Mouse (Mus musculus) brain, adult 2 months (tissue): Measurements from ENCODE around the gene B4galt7.
"Not testable (repeated sequence)": the region's sequence is repeated elsewhere in the genome, so short reads cannot be mapped to it uniquely, and the experiment has no call there.

Experiments
- DNase-seq: peaks from one replicate; pipeline ENCODE4 v3.0.0; 2011; ENCODE audit warnings: low read depth, low spot score

Gene B4galt7

DNA sequence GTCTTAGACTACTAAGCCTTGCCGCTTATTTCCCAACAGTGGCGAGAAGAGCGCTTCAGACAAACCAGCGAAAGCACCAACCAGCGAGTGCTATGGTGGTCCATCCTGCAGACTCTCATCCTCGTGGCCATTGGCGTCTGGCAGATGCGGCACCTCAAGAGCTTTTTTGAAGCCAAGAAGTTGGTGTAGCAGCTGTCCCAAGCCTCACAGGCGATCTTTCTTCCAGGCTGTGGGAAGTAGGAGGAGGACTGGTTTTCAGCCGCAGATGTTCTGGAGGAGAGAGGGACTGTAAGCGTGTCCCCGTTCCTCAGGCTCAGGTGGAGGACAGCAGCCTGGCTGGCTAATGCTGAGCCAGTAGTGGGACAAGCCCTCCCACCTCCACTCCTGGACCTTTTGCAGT, 2.9 kb upstream of the B4galt7 start:
- DNase-seq = peak; percentile 68

DNA sequence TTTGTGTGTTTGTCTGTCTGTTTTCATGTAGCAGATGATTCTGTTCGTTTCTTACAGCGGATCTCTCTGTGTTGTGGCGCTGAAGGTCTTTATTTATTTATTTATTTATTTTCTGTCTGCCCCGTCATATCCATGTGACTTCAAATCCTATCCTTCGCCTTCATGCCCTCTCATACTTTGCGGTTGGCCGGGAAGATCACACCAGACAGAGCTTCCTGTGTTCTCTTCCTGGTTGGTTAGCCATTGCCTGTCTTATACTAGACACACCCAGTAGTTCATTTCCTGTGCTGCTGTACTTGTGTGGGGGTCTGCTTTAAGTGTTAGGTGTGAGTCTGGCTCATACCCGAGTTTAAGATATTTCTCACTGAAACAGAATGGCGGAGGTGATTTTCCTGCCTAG, 961 bp downstream of the B4galt7 start:
- peak; percentile 34 for DNase-seq

DNA sequence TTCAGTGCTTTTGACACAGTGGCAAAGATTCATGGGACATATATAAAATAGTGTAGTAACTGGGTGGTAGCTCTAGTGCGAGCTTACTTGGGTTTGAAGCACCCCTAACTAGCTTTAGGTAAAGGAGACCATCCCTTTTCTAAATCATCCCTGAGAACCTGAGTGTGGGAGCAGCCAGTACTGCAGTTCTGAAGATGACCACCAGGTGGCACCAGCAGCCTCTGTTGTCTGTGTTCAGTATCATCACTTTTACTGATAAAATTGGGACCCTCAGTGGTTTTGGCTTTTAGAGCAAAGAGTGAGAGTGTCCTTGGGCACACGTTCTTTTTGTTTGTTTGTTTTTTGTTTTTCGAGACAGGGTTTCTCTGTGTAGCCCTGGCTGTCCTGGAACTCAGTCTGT, 1.9 kb downstream of the B4galt7 start:
- peak; percentile 79 for DNase-seq

DNA sequence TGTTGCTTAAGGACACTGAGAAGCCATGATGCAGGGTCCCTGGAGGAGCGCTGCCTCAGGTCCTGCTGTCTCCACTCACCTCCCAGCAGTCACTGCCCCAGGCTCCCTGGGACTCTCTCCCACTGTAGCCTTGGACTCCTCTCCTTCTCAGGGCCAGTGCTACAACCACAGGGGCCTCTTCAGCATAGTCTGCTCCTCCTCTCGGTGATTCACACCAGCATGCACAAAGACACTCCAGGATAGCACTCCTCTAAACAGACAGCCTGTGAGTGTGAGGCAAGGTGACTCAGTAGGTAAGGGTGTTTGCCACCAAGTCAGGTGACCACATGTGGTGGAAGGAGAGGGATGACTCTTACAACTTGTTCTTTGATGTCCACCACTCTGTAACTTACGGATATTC, 4.9 kb downstream of the B4galt7 start:
- no peak for DNase-seq

DNA sequence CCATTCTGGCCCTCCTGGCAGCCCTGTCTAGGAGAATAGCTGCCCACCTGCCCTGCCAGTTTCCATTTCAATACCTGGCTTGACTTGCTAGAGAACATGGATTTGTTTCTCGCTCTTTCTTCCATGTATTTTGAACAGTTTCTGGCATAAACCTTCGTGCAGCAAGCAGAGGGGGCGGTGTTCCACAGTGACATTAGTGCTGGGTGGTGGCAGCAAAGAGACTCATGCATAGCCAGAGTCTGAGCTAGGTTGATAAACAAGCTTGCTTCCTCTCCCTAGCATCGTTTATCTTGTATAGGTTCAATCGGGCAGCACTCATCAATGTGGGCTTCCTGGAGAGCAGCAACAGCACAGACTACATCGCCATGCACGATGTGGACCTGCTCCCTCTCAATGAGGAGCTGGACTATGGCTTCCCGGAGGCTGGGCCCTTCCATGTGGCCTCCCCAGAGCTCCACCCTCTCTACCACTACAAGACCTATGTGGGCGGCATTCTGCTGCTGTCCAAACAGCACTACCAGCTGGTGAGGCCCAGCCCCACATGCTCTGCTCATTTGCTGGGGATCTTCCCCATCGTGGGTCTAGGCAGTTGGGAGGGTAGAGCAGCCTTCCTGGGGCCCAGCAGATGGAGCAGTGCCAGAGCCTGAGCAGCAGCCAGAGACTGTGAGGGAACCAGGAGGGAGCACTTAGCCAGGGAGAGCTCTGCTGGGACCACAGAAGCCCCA, 7.4 kb downstream of the B4galt7 start:
- peak; percentile 66 for DNase-seq

DNA sequence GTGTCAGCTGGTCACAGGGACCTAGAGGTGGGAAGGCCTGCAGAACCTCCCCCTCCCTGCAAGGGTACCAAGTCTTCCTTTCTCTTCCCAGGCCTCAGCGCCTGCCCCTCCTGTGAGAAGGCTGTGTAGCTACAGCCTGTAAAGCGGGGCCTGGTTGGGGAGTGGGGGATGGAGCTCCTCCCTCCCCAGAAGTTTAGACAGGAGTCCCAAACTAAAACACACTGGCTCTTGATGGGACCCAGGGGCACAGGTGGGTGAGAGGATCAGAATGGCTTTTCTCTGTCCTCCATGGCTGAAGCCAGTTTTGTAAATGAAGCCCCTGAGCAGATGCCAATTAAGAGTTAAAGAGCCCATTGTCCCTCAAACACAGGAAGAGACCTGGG, 7.9 kb downstream of the B4galt7 start:
- DNase-seq = no peak

DNA sequence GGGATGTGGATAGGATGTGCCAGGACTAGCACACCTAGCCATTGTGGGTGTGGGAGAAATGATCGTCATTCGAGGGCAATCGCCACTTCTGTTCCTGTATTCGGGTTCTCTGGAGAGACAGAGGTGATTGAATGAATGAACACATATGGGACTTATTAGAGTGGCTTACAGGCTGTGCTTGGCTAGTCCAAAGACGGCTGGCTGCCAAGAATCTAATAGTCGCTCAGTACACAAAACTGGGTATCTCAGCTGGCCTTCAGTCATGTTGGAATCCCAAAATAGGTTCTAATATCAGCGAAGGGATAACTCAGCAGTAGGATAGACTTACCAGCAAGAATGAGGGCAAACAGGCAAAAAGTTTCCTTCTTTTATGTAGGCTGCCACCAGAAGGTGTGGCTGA, 12.3 kb downstream of the B4galt7 start:
- no peak for DNase-seq

DNA sequence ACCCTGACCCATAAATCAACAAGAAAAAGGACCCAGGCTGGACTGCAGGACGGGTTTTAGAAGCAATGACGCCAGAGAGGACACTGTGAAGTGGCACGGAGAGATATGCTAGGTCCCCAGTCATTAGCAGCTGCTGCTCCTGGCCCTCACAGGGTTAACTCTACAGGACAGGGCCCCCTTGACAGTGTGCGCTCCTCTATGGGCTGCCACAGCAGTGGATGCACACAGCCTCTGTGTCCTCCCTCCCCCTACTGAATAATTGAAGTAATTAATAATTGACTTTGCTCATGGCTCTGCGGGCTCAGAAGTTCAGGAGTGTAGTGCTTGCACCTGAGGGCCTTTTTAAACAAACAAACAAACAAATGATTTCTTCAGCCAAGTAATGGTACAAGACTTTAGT, 13.8 kb downstream of the B4galt7 start:
- DNase-seq = no peak

DNA sequence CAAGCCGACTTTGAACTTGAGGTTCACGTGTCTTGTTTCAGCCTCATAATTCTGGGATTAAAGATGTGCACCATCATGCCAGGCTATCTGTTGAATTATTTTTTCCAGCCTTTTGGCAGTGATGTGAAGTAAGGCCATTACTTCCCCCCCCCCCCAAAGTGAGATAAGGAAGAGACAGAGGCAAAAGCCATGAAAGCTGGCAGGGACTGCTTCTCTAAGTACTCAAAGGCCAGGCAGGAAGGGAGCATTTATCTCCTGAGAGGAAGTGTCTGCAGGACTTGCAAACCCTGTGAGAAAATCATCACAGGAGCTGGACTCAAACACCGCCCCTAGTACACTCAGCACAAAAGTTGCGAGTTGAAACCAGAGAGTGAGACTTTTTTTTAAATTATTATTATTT, 19.6 kb downstream of the B4galt7 start:
- no peak for DNase-seq

DNA sequence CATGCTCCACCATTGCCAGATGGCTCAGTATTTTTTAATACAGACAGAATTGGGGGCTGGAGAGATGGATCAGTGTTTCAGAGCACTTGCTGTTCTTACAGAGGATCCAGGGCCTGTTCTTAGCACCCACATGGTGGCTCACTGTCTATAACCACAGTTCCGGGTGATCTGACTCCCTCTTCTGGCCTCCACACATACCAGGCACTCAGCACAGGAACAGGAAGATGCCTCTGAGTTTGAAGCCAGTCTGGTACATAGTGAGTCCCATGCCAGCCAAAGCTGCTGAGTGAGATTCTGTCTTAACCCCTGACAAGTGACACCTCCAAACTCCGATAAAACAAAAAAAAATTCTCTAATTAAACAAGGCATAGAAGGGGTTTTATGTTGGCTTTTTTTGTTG, 20.6 kb downstream of the B4galt7 start:
- no peak for DNase-seq

DNA sequence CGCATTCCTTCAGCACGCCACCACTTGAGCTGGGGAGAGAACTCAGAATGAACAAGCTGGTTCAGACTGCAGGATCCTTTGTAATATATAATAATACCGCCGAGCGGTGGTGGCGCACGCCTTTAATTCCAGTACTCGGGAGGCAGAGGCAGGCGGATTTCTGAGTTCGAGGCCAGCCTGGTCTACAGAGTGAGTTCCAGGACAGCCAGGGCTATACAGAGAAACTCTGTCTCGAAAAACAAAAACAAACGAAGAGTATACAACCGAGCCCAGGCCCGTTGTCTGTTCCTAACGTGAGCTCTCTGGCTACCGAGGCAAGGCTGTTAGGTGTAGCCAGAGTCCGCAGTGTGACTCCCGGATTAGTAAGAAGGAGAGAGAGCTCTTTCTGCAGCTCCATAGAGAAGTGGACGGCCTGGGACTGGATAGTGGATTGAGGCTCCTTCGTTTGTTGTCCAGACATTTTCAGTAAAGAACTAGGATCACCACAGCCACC, 22.5 kb downstream of the B4galt7 start:
- DNase-seq = not testable (repeated sequence)

DNA sequence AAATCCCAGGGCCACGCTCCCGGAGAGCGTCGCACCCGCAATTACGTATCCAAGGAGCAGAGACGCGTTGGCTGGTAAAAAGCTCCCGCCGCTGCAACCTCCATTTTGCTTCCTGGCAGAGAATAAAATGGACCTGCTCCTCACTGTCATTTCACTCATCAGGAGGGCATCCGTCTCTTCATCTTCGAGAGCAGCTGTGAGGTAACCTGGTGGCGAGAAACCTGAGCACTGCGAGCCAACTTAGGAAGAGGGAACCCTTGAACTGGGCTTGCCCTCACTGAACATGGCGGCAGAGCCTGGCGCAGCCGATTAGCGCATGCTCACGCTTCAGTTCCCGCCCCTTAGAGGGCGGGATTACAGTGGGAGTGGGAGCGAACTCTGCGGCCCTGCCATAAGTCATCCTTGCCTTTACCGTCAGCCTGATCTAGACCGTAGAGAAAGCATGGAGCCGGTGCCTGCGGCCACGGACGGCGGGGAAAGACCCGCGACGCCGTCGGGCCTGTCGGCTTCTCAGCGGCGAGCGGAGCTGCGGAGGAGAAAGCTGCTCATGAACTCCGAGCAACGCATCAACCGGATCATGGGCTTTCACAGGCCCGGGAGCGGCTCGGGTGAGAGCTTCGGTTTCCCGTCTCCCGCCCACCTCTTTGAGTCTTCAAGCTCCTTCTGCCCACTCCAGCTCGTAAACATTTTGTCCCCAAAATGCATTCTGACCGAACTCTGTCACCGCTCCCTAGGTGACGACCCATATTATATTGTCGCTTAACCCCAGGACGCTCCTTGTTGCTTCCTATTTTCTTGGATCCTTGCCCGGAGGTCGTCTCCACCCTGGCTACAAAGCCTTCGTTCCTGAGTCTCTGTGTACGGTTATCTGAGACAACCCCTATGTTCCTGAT, 23.2 kb downstream of the B4galt7 start, which contains the start of gene Caml:
Caml (plus strand) TSS at position 357 of the 893 bp plus-strand sequence.
- DNase-seq = peak; percentile 96

DNA sequence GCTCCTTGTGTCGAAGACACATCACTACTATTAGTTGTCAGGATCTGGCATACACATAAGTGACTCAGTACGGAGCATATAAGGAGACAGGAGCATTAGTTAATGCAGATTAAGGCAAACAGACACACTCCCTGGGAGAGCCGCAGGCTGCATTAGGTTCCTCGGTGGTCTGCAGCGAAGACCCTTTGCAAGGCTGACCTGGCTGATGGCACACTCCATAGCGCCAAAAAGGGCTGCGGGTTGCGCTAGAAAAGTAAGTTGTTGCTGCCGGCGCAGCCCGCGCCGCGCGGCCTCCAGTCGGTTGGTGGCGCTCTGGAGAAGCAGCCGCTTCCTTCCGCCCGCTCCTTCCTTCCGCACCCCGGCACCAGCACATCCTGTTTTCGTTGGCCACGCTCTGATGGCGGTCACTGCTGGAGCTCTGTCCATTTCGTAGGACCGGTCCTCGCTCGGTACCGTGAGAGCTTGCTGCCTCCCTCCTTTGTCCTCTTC, 35.0 kb downstream of the B4galt7 start, which contains the start of gene Ddx46:
Ddx46 (plus strand) TSS at position 389 of the 489 bp plus-strand sequence.
- DNase-seq = peak; percentile 96

DNA sequence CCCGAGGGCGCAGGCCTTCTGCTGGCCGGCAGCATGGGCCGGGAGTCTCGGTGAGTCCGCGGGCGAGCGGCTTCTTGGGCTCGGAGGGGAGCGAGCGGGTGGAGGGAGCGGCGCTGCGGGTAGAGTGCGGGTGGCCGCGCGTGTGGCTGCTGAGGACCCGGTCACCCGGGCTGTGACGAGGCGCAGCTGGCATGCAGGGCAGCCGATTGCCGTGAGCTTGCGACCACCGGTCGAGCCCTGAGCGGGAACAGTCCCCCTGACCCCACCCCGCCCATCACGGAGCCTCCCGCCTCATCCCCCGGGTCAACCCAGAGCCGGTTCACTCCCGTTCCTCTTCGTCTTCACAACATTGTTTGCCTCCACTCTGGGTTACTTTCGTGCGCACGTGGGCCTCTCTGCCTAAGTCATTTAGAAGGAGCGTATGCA, 35.5 kb downstream of the B4galt7 start:
- no peak for DNase-seq

DNA sequence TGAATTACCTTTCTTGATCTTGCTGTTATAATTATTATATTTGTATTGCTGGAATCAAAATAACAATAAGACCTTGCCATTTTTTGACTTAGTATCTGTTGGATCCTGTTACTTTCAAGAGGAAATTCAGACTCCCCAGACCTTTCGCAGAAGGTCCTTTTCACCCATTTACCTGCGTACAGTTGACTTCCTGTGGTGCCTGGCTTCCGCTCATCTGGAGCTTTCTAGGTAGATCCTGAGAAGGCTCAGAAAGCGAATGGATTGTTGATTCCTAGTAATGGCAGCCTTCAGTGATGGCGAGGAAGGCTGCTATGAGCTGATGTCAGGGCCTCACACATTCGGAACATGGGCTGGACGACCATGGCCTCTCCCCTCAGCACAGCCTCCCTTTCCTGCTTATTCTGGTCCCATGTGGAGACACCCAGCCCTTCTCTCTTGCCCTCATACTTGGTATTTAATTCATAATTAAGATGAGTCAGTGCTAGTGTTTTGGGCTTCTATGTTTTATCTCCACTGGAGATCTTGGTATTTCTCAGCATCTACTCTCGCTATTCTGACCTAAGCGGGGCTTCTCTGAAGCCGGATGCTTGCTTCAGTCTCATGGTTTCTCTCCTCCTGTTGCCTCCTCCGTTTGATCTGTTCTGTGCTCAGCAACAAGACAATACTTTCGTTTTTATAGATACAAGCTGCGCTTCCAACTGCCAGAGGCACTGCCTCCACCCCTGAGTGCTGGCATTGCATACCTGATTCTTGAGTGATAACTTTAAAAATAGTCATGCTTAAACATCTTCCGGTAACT, 36.7 kb downstream of the B4galt7 start:
- DNase-seq = no peak

DNA sequence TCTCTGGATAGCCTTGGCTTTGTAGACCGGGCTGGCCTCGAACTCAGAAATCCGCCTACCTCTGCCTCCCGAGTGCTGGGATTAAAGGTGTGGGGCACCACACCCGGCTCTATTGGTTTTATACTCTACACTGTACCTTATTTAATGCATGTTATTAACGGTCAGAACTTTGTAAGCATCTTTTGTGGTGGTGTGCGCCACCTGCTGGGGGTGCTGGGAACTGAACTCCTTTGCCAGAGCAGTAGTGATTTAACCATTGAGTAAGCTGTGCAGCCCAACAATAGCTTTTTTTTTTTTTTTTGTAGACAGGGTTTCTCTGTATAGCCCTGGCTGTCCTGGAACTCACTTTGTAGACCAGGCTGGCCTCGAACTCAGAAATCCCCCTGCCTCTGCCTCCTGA, 40.8 kb downstream of the B4galt7 start:
- DNase-seq = peak; percentile 74

DNA sequence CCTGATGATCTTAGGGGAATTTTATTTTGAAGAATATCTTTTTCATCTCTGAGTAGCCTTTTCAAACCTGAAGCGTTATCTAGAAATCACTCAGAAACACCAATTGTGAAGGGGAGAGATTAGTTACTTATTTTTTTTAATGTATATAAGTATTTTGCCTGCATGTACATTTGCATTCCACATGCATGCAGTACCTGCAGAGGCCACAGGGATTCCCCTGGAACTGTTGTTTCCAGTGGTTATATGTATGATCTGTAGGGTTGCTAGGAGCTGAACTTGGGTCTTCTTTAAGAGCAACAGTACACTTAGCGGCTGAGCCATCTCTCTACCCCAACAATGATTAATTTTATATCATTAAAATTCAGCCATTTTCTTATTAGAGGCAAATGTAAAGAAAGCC, 44.8 kb downstream of the B4galt7 start:
- peak; percentile 27 for DNase-seq

DNA sequence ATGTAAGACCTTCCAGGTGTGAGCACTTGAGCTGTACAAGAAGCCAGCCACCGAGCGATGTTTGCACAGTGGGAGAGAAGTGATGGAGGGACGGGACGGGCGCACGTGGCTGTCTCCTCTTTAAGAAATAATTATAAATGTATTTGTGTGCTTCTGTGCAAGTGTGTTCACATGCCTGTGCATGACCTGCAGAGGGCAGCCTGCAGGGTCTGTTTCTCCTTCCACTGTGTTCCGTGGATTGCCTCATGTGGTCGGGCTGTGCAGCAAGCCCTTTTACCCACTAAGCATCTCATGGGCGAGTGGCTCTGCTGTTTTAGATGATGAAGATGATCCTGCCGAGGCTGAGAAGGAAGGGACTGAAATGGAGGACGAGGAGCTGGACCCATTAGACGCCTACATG, 50.4 kb downstream of the B4galt7 start:
- no peak for DNase-seq

DNA sequence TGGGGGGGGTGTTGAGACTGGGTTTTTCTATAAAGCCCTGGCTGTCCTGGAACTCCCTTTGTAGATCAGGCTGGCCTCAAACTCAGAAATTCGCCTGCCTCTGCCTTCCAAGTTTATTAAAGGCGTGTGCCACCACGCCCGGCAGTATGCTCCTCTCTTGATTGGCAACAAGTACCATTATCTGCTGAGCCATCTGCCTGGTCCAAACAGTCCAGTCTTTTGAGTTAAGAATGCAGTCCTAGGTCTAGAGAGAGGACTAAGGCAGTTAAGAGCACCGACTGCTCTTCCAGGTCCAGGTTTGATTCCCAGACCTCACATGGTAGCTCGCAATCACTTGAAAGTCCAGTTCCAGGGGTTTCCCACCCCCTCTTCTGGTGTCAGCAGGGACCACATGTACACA, 51.3 kb downstream of the B4galt7 start:
- DNase-seq = no peak
